Mouse (Mus musculus) gastrocnemius, postnatal 36 days (tissue): ENCODE measurements around the gene Exoc4. TPM values are rescaled to one million over a fixed set of nuclear protein-coding genes. Genes with fewer than 3 reads are reported as not detected.

Source experiments
- DNase-seq, 2 experiments: peaks; one replicate each; pipeline ENCODE4 v3.0.0; 2022
- intact Hi-C: fragments of 180-260 bp; cut with DNase I; formaldehyde crosslinking; loops from one replicate; pipeline ENCODE4 v1.15.1; 2025
- total RNA-seq, 2 experiments: library from RNA; stranded (reverse); gene quantifications; 2 replicates each; pipeline ENCODE4 v1.2.3; 2021

Exoc4 gene
- total RNA-seq, 2 experiments from 2014 or later: 41.7 to 44.2 TPM

DNA sequence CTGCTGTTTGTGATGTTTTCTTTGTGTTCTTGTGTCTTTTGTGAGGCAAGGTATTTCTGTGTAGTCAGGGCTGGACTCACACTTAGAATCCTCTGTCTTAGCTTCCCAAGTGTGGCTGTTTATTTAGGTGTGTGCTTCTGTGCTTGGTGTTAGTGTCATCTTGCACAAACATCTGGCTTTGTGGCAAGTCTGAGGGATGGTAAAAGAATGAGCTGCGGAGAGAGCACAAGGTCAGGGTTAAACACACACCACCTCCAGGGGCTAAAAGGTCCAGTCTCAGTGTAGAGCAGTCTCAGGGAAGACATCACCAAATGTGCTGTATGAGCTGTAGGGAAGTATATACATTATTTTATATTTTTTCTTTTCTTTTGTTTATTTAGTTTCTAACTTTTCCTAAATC is 57.1 kb downstream of the Exoc4 start:
- no peak for DNase-seq
- intact Hi-C loops: no loop called here

GRCm38 (mm10) chr6:33308646-33309045 is 59.8 kb downstream of the Exoc4 start:
- intact Hi-C loops: no loop called here
- no peak for DNase-seq

- DNase-seq: no peak
- intact Hi-C loops: no loop called here
These were observed 61.6 kb downstream of the Exoc4 start for GRCm38 (mm10) chr6:33310486-33310885.

DNA sequence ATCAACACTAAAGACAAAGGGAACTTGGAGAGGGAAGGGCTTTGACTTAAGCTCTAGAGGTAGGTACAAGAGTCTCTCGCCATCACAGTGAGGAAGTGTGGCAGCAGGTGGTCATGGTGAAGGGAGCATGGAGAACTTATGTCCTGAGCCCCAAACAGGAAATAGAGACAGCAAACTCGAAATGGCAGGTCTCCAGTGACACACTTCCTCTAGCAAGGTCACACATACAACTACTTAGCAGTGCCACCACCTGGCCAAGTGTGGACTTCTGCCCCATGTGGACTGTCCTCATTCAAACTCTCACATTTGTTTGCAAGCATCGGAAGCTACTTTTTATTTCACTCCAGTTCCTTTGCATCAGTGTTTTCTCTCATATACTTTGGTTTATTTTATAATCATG is 74.0 kb downstream of the Exoc4 start:
- DNase-seq: no peak
- intact Hi-C loops: no loop called here

DNA sequence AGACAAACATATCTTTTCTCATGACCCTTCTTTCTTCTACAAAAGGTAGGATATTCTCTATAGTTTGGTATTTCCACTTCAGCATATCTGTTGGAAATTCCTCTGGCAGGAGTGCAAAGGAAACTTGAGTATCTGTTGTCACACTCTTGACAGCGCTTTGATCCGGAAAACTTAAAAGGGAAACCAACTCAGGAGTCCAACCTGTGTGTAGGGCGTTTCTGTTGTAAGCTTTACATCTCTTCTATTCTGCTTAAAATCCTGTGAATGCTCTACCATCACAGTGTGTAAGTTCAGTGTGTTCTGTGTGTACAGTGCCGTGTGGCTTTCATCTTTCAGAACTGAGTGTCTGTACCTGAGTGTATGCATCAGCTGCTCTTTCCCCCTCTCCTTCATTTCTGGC is 74.5 kb downstream of the Exoc4 start:
- intact Hi-C loops: no loop called here
- no peak for DNase-seq

GRCm38 (mm10) chr6:33328326-33328725 is 79.4 kb downstream of the Exoc4 start:
- DNase-seq: no peak
- intact Hi-C loops: no loop called here

DNA sequence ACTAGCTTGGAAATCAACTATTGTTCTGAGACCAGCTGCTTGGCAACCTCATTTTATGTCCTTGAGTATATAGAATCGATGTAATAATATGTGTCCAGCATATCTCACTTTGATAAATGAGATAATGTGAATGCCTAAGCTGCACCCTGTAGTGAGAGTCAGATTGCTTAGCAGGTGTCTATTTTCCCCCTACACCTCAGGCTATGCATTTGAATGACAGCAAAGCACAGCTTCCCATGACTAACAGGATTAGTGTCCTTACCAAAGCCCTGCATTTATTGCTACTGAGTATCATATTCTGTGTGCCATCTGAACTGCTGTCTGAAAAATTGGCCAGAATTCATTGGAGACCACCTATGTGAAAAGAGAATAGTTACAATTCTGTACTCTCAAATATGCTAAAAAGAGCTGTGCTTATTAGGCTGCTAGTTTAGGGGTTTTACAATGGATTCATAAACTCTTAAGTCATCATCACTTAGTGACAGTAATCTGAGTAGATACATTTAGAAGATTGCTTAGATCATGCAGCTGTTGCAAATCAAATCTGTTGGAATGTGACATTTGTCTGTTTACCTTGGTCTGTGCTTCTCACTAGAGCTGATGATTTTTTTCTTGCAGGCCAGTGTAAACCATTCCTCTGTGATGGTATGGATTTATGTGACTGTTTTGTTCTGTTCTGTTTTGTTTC is 98.3 kb downstream of the Exoc4 start:
- DNase-seq: no peak
- intact Hi-C loops: no loop called here

- DNase-seq: peak; percentile 9 to 17
- intact Hi-C loops: no loop called here
These were observed 112.7 kb downstream of the Exoc4 start for GRCm38 (mm10) chr6:33361613-33362012.

- intact Hi-C loops: no loop called here
- DNase-seq: no peak
These were observed 131.6 kb downstream of the Exoc4 start for GRCm38 (mm10) chr6:33380517-33380916.

GRCm38 (mm10) chr6:33382176-33382575 is 133.3 kb downstream of the Exoc4 start:
- intact Hi-C loops: no loop called here
- no peak for DNase-seq

DNA sequence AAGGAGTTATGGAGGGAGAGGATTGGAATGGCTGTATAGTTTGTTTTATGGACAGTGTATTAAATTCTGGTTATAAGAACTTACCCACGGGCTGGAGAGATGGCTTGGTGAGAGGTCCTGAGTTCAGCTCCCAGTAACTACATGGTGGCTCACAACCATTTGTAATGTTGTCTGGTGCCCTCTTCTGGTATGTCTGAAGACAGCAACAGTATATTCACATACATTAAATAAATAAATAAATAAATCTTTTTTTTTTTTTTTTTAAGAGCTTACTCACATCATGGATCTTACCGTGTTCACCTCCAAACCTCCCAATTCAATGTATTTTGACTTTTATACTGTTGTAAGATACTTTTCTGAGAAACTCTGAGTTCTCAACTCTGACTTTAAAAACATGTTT is 143.1 kb downstream of the Exoc4 start:
- DNase-seq: no peak
- intact Hi-C loops: no loop called here

DNA sequence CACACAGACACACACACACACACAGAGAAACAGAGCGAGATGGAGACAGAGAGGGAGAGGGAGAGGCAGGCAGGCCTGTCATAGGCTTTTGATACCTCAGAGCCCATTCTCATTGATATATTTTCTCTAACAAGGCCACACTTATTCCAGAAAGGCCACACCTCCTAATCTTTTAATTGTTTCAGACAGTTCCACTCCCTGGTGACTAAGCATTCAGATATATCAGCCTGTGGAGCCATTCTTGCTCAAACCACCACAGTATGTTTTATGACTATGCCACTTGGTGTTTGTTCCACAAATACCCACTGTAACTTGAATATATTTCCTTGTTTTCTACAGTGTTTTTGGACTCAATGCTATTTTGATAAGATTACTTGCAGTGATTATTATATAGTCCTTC is 150.6 kb downstream of the Exoc4 start:
- DNase-seq: no peak
- intact Hi-C loops: no loop called here

- DNase-seq: no peak
- intact Hi-C loops: no loop called here
These were observed 152.3 kb downstream of the Exoc4 start for GRCm38 (mm10) chr6:33401161-33401560.

DNA sequence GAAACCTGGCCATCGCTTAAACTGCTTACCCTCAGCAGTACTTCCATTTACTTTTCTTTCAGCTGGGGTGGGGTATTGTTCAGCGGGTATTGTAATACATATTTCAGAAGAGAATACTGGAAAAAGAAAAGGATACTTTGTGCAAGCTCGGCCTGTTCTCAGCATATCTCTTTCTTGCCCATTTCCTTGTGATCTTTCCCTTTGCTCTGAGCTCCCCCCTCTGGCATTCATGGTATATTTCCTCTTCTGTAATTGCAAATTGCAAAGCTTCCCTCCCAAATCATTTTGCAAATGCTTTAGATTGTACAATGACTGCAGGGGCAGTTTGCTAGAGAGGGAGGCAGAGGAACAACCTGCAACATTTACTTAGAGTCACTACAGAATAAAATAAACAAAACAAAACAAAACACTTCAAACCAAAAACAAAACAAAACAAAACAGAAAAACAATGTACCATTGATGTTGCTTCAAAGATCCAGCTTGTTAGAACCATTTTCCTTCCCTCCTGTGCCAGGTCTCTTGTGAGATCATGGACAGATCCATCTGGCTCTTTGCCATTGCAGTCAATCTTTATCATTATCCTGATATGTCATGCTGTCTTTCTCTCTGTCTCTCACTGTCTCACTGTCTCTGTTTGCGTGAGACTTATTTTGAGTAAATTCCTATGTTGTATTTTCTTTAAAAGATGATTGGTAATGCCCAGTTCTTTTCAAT is 156.8 kb downstream of the Exoc4 start:
- intact Hi-C loops: no loop called here
- DNase-seq: no peak

GRCm38 (mm10) chr6:33409586-33409985 is 160.7 kb downstream of the Exoc4 start:
- intact Hi-C loops: no loop called here
- no peak for DNase-seq

DNA sequence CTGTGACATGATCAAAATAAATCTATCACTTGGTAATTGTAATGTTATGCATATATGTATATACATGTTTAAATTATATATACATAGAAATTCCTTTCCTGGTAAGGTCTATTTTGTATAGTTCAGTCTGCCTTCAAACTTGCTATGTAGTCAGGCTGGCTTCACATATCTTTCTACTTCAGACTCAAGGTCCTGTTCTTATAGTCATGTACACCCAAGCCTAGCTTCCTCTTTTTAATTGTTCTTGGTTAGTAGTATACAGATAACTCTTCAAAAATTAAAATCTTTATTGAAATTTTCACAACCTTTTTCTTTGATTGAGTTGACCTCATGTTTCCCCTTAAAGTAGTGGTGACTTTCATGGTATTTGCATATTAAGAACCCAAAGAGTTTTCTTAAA is 176.1 kb downstream of the Exoc4 start:
- intact Hi-C loops: no loop called here
- no peak for DNase-seq

DNA sequence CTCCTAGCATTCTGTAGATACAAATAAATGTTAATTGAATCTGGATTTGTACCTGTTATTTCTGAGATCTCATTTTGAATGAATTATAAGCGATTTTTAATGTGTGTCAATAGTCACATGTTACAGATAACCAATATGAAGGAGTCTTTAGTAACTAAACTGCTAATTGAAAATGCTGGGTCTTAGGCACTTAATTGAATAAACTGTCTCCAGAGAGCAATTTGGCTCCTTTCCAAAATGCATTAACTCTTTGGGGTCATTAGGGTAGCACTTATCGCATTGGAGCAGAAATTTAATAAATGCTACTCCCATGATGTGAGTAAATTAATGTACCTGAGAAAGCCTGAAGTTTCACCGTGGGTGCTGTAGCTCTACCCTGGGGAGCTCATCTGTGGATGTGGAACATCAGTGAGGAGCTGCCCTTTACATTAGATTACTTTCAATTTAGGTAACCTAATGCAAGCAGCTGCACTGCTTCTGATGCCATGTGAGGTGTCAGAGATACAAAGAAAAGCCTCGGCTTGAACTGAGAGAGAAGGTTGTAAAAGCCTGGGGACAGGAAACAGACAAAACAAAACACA is 182.4 kb downstream of the Exoc4 start:
- intact Hi-C loops: no loop called here
- DNase-seq: no peak

- intact Hi-C loops: no loop called here
- DNase-seq: no peak
These were observed 191.6 kb downstream of the Exoc4 start for GRCm38 (mm10) chr6:33440508-33440907.

- no peak for DNase-seq
- intact Hi-C loops: no loop called here
These were observed 204.9 kb downstream of the Exoc4 start for GRCm38 (mm10) chr6:33453810-33454209.

DNA sequence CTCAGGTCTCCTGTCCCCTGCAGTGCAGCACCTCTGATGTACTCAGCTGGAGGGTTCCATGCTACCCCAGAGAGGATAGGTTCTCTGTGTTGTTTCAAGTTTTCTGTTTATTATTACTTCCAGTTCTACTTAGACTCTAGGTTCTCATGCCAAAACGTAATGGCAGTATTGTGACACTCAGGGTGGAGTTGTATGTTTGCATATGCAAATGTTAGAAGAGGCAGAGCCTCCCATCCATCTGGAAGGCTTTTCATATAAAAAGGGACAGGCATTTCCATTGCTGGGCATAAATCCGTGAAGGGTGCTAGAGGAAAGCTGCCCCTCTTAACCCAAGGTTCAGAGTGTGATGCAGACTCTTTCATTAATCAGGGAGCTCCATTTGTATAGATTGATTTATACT is 205.5 kb downstream of the Exoc4 start:
- intact Hi-C loops: no loop called here
- DNase-seq: no peak

- DNase-seq: no peak
- intact Hi-C loops: no loop called here
These were observed 206.4 kb downstream of the Exoc4 start for GRCm38 (mm10) chr6:33455238-33455637.

- intact Hi-C loops: no loop called here
These were observed 216.0 kb downstream of the Exoc4 start for GRCm38 (mm10) chr6:33464862-33465261.

More at GRCm38 (mm10) chr6:33464862-33465261, 216.0 kb downstream of the Exoc4 start:
- DNase-seq: no peak
